Mouse (Mus musculus): ENCODE results near the gene Il4ra.

GRCm38 (mm10) chr7:125568888-125569287 is 17.0 kb downstream of the Il4ra start:
- no peak for TF ChIP-seq CTCF (IDR thresholded peaks at IDR 0.05)
- TF ChIP-seq POLR2A (IDR thresholded peaks at IDR 0.05; ENCODE audit: insufficient read depth, low read depth, low read length), result no peak

Measured in heart, adult 2 months (tissue).